Mouse (Mus musculus) heart, embryonic 11.5 days (tissue): ENCODE results near the gene Parp9. TPM values are rescaled to one million over a fixed set of nuclear protein-coding genes. Genes with fewer than 3 reads are reported as not detected.
"Not testable (repeated sequence)": the region's sequence is repeated elsewhere in the genome, so short reads cannot be mapped to it uniquely, and the experiment has no call there.

Experiments used
- ATAC-seq: fragments of 200-750 bp; cut with Nextera tagmentation; replicated peaks from 2 replicates; pipeline ENCODE4 v1.8.0; 2017; ENCODE audit warnings: moderate library complexity; ENCODE audit not compliant: insufficient number of reproducible peaks, low FRiP score, low TSS enrichment
- H3K27ac ChIP-seq: fragments of 300-500 bp; sonication (generic); 2 replicates; pipeline ENCODE4 v1.5.1; 2014; ENCODE audit warnings: mild to moderate bottlenecking, low read depth, low read length
- H3K27me3 ChIP-seq: fragments of 300-500 bp; sonication (generic); 2 replicates; pipeline ENCODE4 v1.6.1; 2014; ENCODE audit warnings: mild to moderate bottlenecking, low read length, mixed read lengths; ENCODE audit not compliant: control insufficient read depth, insufficient read depth
- H3K36me3 ChIP-seq: fragments of 300-500 bp; sonication (generic); 2 replicates; pipeline ENCODE4 v1.6.1; 2014; ENCODE audit warnings: mild to moderate bottlenecking, low read length, moderate library complexity, mixed read lengths; ENCODE audit not compliant: control insufficient read depth, insufficient read depth
- H3K4me1 ChIP-seq: fragments of 300-500 bp; sonication (generic); 2 replicates; pipeline ENCODE4 v1.6.1; 2014; ENCODE audit warnings: low read length; ENCODE audit not compliant: control insufficient read depth, insufficient read depth
- H3K4me2 ChIP-seq: fragments of 300-500 bp; sonication (generic); 2 replicates; pipeline ENCODE4 v1.6.1; 2014; ENCODE audit warnings: mild to moderate bottlenecking, moderate library complexity
- H3K4me3 ChIP-seq: fragments of 300-500 bp; sonication (generic); 2 replicates; pipeline ENCODE4 v1.5.1; 2014; ENCODE audit warnings: low read depth, low read length
- H3K9ac ChIP-seq: fragments of 300-500 bp; sonication (generic); 2 replicates; pipeline ENCODE4 v1.6.1; 2014; ENCODE audit warnings: mild to moderate bottlenecking, low read depth, low read length, moderate library complexity
- H3K9me3 ChIP-seq: fragments of 300-500 bp; sonication (generic); replicated peaks from 2 replicates; pipeline ENCODE4 v1.6.1; 2016; ENCODE audit warnings: low read length; ENCODE audit not compliant: control insufficient read depth
- WGBS: fragments of 180-500 bp; shearing (Covaris S2); extraction: QIAGEN DNeasy Blood & Tissue Kit; methylation state at CpG from one replicate; pipeline ENCODE4 v1.1.7; 2014; ENCODE audit not compliant: insufficient replicate concordance; 5-methylcytosine and 5-hydroxymethylcytosine counted together
- polyA plus RNA-seq: library from polyadenylated mRNA; unstranded; fragments of >200 nt; fragmentation: Nextera tagmentation; extraction: Ambion mirVana; gene quantifications from 2 replicates; pipeline ENCODE4 v1.2.1, GENCODE M21; 2014

The Parp9 gene
- 3.3 and 5.1 TPM in 2 replicates for polyA plus RNA-seq

DNA sequence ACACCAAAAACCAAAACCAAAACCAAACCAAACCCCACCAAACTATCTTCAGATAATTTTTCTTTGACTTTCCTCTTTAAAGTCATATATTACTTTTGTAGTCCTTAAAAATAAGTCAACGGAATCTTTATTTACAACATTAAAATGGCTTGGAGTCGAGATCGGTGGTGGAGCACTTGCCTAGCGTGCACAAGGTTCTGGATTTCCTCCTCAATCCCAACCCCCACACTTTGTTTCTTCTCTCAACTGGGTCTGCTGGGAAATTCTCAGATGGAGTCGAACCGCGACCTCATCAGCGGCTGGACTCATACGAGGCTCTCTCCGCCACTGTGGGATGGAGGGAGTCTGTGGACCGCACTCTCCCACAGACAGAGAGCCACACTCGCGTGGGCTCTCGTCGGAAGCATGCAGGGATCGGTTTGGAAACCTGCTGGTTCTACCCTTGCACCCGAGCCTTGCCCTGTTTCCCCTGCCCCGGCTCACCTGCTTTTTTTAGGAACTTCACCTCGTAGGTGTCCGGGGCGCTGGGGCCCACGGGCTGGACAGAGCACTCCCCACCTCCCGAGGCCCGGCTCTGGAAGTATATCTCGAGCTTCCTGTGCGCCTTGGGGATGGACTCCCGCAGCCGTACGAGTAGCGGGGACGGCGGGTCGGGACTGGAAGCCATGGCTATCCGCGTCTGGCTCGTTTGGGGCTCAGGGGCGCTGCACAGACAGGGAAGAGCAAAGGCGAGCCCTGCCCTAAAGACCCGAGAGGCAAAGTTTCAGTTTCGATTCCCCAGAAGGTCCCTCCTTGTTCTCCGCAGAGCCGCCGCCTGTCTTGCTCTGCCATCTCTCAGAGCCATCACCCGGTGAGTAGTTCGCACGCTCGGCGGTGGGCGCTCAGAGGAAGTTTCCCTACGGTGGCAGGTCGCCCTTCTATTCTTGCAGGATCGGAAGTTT lies at the start of gene Parp9, which contains the start of gene Dtx3l:
Parp9 (plus strand) TSS at position 260 of the 941 bp plus-strand sequence.
Dtx3l (minus strand) TSS at position 941 of the 941 bp plus-strand sequence.
- Histone ChIP-seq H3K27ac (peak within 1 kb of the TSS; percentile 54; the same call in 1 of the 2 replicates), H3K9ac (peak within 1 kb of the TSS; percentile 83), H3K27me3 (no peaks in the 10 kb centered on the region), H3K9me3 (no peaks in the 10 kb centered on the region), H3K36me3 (no peaks in the 10 kb centered on the region), H3K4me1 (no peaks in the 10 kb centered on the region), H3K4me2 (peak within 1 kb of the TSS; percentile 87), H3K4me3 (peak within 1 kb of the TSS; percentile 75)
- WGBS, result 2% methylated on average over 52 of the region's 52 CpGs
- peak; percentile 62; the same call in 1 of the 2 replicates for ATAC-seq

DNA sequence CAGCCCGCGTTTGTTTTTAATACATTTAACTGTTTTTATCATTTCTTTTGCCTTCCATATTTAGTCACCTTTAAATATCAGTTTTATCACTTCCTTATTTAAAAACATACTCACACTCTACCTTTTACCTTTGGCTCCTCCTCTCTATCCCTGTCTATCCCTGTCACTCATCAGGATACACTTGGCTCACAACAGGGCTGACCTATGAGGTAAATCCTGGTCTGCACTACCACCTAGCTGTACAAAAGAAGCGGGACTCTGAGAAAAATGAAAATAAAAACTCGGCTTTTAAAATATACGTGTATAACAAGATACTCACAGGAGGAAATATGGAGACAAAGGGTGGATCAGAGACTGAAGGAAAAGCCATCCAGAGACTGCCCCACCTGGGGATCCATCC lies 49.4 kb upstream of the Parp9 start:
- no peaks in the 10 kb centered on the region for H3K27me3 ChIP-seq
- WGBS, result 82% methylated on average over 5 of the region's 5 CpGs
- H3K4me2 ChIP-seq, result no peak overlapping the region
- no peak overlapping the region for H3K27ac ChIP-seq
- H3K36me3 ChIP-seq, result no peaks in the 10 kb centered on the region
- H3K9me3 ChIP-seq, result no peaks in the 10 kb centered on the region
- no peak for ATAC-seq
- no peak overlapping the region for H3K9ac ChIP-seq
- H3K4me3 ChIP-seq, result no peak overlapping the region
- no peaks in the 10 kb centered on the region for H3K4me1 ChIP-seq

DNA sequence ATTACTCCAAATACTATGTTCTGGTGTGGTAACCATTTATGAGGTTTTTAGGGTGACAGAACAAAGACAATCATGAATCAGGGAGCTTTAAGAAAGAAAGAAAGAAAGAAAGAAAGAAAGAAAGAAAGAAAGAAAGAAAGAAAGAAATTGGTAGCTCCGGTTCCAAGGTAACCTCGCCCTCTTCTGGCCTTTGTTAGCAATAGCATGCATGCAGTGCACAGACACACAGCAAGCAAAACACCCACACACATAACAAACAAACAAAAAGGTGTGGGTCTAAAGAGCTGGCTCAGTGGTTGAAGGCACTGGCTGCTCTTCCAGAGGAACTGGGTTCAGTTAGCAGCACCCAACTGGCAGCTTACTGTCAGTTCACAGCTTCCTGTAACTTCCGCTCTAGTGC lies 47.6 kb upstream of the Parp9 start:
- H3K4me3 ChIP-seq, result no peak overlapping the region
- H3K4me1 ChIP-seq, result no peaks in the 10 kb centered on the region
- no peak overlapping the region for H3K4me2 ChIP-seq
- no peak overlapping the region for H3K27ac ChIP-seq
- no peaks in the 10 kb centered on the region for H3K9me3 ChIP-seq
- ATAC-seq, result no peak
- no peaks in the 10 kb centered on the region for H3K27me3 ChIP-seq
- H3K36me3 ChIP-seq, result no peaks in the 10 kb centered on the region
- 61% methylated on average over 3 of the region's 3 CpGs for WGBS
- no peak overlapping the region for H3K9ac ChIP-seq

DNA sequence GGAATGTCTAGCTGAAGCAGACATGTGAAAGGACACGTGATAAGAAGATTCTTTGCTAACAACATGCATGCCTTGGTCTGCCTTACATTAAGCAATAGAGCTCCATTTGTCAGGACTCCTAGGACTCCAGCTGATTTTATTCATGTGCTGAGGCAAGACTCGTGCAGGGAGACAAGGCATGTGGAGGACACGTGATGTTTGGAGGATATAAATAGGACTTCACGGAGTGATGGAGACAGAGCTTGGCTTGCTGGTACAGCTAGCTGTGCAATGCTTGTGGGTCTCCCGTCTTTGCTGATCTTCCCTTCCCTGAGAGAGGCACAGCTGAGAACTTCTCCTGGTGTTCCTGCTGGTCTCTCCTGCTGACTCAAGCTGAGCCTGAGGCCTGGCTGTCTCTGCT lies 46.7 kb upstream of the Parp9 start:
- not testable (repeated sequence) for H3K4me2 ChIP-seq, H3K4me3 ChIP-seq, H3K27me3 ChIP-seq, H3K4me1 ChIP-seq, H3K9me3 ChIP-seq, H3K36me3 ChIP-seq, H3K27ac ChIP-seq, ATAC-seq, H3K9ac ChIP-seq
- 65% methylated on average over 5 of the region's 5 CpGs for WGBS

DNA sequence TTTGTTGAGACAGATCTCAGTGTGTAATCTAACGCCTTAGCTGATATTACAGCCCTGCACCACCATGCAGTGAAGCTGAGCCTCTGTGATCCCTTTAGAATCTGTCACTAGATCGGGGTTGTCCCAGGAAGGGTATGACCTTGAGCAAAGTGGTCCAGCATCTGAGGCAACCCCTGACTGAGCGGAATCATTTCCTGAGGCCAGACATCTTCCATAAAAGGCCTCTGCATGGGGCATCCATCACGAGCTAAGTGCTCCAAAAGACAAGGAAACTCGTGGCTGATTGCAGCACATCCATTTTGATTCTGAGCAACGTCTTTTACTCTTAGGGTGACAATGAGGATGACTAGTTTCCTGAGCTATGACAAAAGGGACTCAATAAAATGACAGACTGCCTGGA lies 43.3 kb upstream of the Parp9 start:
- no peak overlapping the region for H3K4me3 ChIP-seq
- no peak overlapping the region for H3K4me2 ChIP-seq
- no peak overlapping the region for H3K27ac ChIP-seq
- H3K9ac ChIP-seq, result no peak overlapping the region
- no peaks in the 10 kb centered on the region for H3K36me3 ChIP-seq
- H3K27me3 ChIP-seq, result no peaks in the 10 kb centered on the region
- 63% methylated on average over 6 of the region's 6 CpGs for WGBS
- no peaks in the 10 kb centered on the region for H3K4me1 ChIP-seq
- H3K9me3 ChIP-seq, result no peaks in the 10 kb centered on the region
- no peak for ATAC-seq

DNA sequence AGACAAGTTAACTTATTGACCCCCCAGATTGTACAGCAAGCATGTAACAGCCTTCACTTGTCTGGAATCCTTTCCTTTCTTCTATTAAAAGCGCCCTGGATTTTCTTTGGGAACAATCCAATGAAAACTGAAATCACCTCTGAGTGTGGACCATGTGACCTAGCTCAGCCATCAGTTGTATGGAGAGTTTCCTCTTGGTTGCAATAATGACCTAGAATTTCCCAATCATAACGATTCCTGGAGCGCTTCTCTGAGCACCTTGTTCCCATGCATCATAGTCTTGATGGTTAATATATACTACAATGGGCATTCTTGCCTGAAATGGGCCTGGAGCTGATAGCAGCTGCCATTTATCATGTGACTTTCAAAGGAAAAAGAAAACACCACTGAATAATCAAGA lies 37.7 kb upstream of the Parp9 start:
- no peak for ATAC-seq
- Histone ChIP-seq H3K4me2 (no peak overlapping the region), H3K4me3 (no peak overlapping the region), H3K9me3 (no peaks in the 10 kb centered on the region), H3K27ac (no peak overlapping the region), H3K9ac (no peak overlapping the region), H3K36me3 (no peaks in the 10 kb centered on the region), H3K27me3 (no peaks in the 10 kb centered on the region), H3K4me1 (no peaks in the 10 kb centered on the region)
- 69% methylated on average over 3 of the region's 3 CpGs for WGBS

DNA sequence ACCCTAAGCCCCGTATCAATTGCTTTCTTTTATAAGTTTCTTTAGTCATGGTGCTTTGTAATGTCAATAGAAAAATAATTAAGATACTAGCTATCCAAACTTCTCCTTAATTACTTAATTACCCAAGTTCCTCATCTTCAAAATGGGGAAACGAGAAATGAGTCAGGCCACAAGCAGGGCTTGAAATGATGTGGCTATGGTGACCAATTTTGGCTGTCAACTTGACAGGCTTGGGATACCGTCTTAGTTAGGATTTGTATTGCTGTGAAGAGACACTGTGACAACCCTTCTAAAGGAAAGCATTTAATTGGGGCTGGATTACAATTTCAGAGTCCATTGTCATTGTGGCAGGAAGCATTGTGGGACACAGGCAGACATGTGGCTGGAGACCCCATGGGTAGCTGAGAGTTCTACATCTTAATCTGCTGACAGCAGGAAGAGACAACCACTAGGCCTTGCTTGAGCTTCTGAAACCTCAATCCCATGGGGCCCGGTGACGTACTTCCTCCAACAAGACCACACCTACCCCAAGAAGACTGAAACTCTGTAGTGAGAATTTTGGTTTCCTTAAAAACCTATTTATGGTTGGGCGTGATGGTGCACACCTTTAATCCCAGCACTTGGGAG lies 35.1 kb upstream of the Parp9 start:
- H3K9ac ChIP-seq, result no peak overlapping the region
- H3K36me3 ChIP-seq, result no peaks in the 10 kb centered on the region
- H3K27ac ChIP-seq, result no peak overlapping the region
- no peak for ATAC-seq
- H3K4me2 ChIP-seq, result no peak overlapping the region
- no peak overlapping the region for H3K4me3 ChIP-seq
- no peaks in the 10 kb centered on the region for H3K27me3 ChIP-seq
- H3K9me3 ChIP-seq, result no peaks in the 10 kb centered on the region
- 85% methylated on average over 6 of the region's 6 CpGs for WGBS
- no peaks in the 10 kb centered on the region for H3K4me1 ChIP-seq

DNA sequence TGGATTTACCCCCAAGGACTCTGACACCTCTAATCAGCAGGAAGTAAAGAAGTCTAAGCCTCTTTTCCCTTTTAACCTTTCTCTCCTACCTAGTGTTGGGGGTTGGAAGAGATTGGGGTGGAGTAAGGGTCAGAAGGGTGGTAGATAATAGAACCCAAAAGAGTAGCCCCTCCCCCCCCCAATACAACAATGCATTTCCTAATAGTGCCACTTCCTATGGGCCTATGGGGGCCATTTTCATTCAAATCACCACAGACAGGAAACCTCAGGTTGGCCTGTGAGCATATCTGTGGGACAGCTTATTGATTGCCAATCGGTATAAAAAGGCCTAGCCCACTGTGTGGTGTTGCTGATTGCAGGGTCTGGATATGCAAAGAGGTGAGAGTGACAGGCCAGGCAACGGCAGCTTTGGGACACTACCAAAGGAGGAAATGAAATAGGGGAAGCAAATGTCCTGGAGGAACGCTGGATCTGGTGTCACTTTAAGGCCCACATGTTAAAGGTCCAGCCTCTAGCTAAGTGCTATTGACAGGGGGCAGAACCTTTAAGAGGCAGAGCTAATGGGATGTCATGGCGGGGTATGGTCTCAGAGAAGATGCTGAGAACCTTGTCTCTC lies 34.0 kb upstream of the Parp9 start:
- no peaks in the 10 kb centered on the region for H3K9me3 ChIP-seq
- no peaks in the 10 kb centered on the region for H3K36me3 ChIP-seq
- 74% methylated on average over 4 of the region's 4 CpGs for WGBS
- H3K9ac ChIP-seq, result no peak overlapping the region
- no peak for ATAC-seq
- H3K27ac ChIP-seq, result no peak overlapping the region
- no peaks in the 10 kb centered on the region for H3K4me1 ChIP-seq
- no peak overlapping the region for H3K4me2 ChIP-seq
- no peaks in the 10 kb centered on the region for H3K27me3 ChIP-seq
- no peak overlapping the region for H3K4me3 ChIP-seq
